ENCODE assay signal across 13 mouse cellular contexts in the genomic region with DNA sequence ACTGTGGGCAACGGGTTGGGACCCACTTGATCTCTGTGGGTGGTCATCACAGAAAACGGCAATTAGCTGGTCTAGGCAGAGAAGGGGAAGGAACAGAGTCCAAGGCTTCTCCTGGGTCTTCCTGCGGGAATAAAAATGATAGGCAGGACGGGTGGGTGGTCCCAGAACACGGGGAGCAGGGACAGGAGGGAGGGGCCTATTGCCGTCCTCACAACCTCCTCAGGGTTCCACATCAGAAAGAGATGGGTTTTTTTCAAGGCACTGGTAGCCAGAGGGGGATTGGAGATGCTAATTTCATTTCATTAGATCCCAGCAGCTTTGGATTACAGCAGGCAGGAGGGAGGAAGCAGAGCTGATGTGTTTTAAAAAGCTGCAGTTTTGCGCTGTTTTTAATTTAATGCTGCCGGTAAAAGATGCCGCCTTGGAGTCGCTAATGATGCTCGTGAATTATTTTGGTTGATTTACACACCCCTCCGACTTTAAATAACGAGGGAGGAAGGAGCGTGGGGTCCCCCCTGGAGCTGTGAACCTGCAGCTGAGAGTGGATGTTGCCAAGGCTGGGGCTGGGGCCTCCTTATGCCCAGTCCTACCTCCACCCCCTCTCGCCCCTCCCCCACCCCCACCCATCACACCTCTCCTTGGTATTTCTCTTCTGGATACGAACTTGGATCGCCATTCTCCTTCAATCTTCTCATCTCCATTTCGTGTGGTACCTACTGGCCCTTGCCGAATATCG.
DNase-seq lines count a peak whose midpoint lies in the region; ATAC-seq and TF ChIP-seq lines count a peak whose summit lies in the region.
"Had no signal": no experiment of that assay in that cellular context is flagged by ENCODE, and none has a peak within 500 bp of the region (broad histone marks: within the 10 kb centered on the region; RNA-seq: fewer than 3 reads in every experiment).

No protein-coding gene starts in this region.

- H3K36me3 ChIP-seq in forebrain, embryonic 16.5 days (ENCODE audit: control insufficient read depth, insufficient read depth), result no peaks in the 10 kb centered on the region
- no peaks in the 10 kb centered on the region for H3K36me3 ChIP-seq in midbrain, embryonic 10.5 days
- no peaks in the 10 kb centered on the region for H3K36me3 ChIP-seq in intestine, postnatal 0 days (ENCODE audit: control insufficient read depth, insufficient read depth)
- H3K36me3 ChIP-seq: heart, embryonic 15.5 days; liver, embryonic 12.5 days had no signal

- H3K9ac ChIP-seq in forebrain, embryonic 16.5 days (replicated peaks; ENCODE audit: low read depth, low read length), result 0 out of 2 replicates have a peak overlapping the region, but pooled peaks have one; percentile 39
- no peak overlapping the region for H3K9ac ChIP-seq in intestine, postnatal 0 days (ENCODE audit: low read depth, low read length)
- H3K9ac ChIP-seq: heart, embryonic 15.5 days; liver, embryonic 12.5 days had no signal

- TF ChIP-seq CTCF in layer of hippocampus, adult 2 months (conservative IDR thresholded peaks at IDR 0.05), result no peak
- TF ChIP-seq CTCF in intestine, postnatal 0 days (IDR thresholded peaks at IDR 0.05; ENCODE audit: low read depth), result no peak

- WGBS in forebrain, embryonic 16.5 days, result 2% methylated on average over 20 of the region's 20 CpGs
- 6% methylated on average over 20 of the region's 20 CpGs for WGBS in midbrain, embryonic 10.5 days
- WGBS in intestine, postnatal 0 days, result 14% methylated on average over 20 of the region's 20 CpGs

- H3K4me2 ChIP-seq in forebrain, embryonic 16.5 days (ENCODE audit: low read length), result peak overlapping the region; percentile 46
- no peak overlapping the region for H3K4me2 ChIP-seq in intestine, postnatal 0 days (replicated peaks; ENCODE audit: low read depth)
- H3K4me2 ChIP-seq: heart, embryonic 15.5 days; liver, embryonic 12.5 days had no signal

- peaks cover 16% of the 10 kb centered on the region for H3K4me1 ChIP-seq in forebrain, embryonic 16.5 days (replicated peaks; ENCODE audit: control insufficient read depth, insufficient read depth, low read length)
- H3K4me1 ChIP-seq in midbrain, embryonic 10.5 days, result peaks cover 32% of the 10 kb centered on the region
- no peaks in the 10 kb centered on the region for H3K4me1 ChIP-seq in intestine, postnatal 0 days (replicated peaks; ENCODE audit: control insufficient read depth, insufficient read depth, low read length)
- H3K4me1 ChIP-seq: liver, embryonic 12.5 days had no signal

- H3K27ac ChIP-seq in layer of hippocampus, adult 2 months, result 0 out of 2 replicates have a peak overlapping the region, but pooled peaks have one; percentile 18
- H3K27ac ChIP-seq in forebrain, embryonic 16.5 days (ENCODE audit: low read length), result no peak overlapping the region
- H3K27ac ChIP-seq in midbrain, embryonic 10.5 days (replicated peaks), result no peak overlapping the region; the same call in 1 of the 2 replicates
- H3K27ac ChIP-seq in intestine, postnatal 0 days (ENCODE audit: low read depth, low read length), result no peak overlapping the region
- H3K27ac ChIP-seq: heart, embryonic 15.5 days; liver, embryonic 12.5 days had no signal

- 0 out of 2 replicates have a peak, but pooled peaks cover 4% of the 10 kb centered on the region for H3K27me3 ChIP-seq in forebrain, embryonic 16.5 days (replicated peaks; ENCODE audit: control insufficient read depth, insufficient read depth, low read length)
- peaks cover 53% of the 10 kb centered on the region for H3K27me3 ChIP-seq in midbrain, embryonic 10.5 days (ENCODE audit: low read depth, poor library complexity, severe bottlenecking)
- H3K27me3 ChIP-seq in intestine, postnatal 0 days (replicated peaks; ENCODE audit: control insufficient read depth, insufficient read depth, low read length), result peaks cover 11% of the 10 kb centered on the region

- ATAC-seq in forebrain, embryonic 16.5 days, result peak; percentile 47; the same call in 1 of the 2 replicates
- ATAC-seq in megakaryocyte-erythroid progenitor cell, adult 5-6 weeks (replicated peaks; ENCODE audit: low FRiP score, low TSS enrichment, poor library complexity, severe bottlenecking), result no peak
- ATAC-seq in intestine, postnatal 0 days, result no peak
- ATAC-seq: liver, embryonic 12.5 days had no signal

- no peak for DNase-seq in layer of hippocampus, adult 2 months (ENCODE audit: low spot score in 2 of 2)
- DNase-seq in layer of hippocampus, postnatal 14 days (ENCODE audit: low spot score in 2 of 2), result no peak
- peak; percentile 18 for DNase-seq in midbrain, embryonic 10.5 days (ENCODE audit: low spot score)
- no peak for DNase-seq in adrenal gland, postnatal 4 days (ENCODE audit: low spot score in 2 of 2)
- DNase-seq in spleen, adult 12 weeks (ENCODE audit: low spot score), result no peak
- DNase-seq: cerebellum, adult 8-10 months; kidney, adult 9 months; spleen, adult 18-20 months had no signal

- H3K9me3 ChIP-seq in forebrain, embryonic 16.5 days (ENCODE audit: control insufficient read depth, low read length), result peaks cover 2% of the 10 kb centered on the region
- peaks cover 12% of the 10 kb centered on the region; the same call in 1 of the 2 replicates for H3K9me3 ChIP-seq in midbrain, embryonic 10.5 days (replicated peaks)
- H3K9me3 ChIP-seq in intestine, postnatal 0 days (ENCODE audit: control insufficient read depth), result no peaks in the 10 kb centered on the region

- H3K4me3 ChIP-seq in layer of hippocampus, adult 2 months, result no peak overlapping the region
- H3K4me3 ChIP-seq in forebrain, embryonic 16.5 days (replicated peaks; ENCODE audit: low read length), result 0 out of 2 replicates have a peak overlapping the region, but pooled peaks have one; percentile 2
- peak overlapping the region; percentile 29; the same call in 1 of the 2 replicates for H3K4me3 ChIP-seq in midbrain, embryonic 10.5 days
- H3K4me3 ChIP-seq in intestine, postnatal 0 days (ENCODE audit: low read depth, low read length), result no peak overlapping the region
- H3K4me3 ChIP-seq: heart, embryonic 15.5 days; liver, embryonic 12.5 days had no signal

Comparison
In these comparisons a context has a peak if more than half of its experiments do, and no peak if none do; other contexts are left out.
1. H3K4me3 ChIP-seq: peak in forebrain, embryonic 16.5 days (single experiment) and midbrain, embryonic 10.5 days (single experiment); none in layer of hippocampus, adult 2 months (single experiment) and intestine, postnatal 0 days (single experiment).